Mouse (Mus musculus) fibroblast of lung, adult 2 months (primary cell): Measurements from ENCODE around the gene Crybb1.

Experiments
- DNase-seq: peaks from one replicate; pipeline ENCODE4 v3.0.0-alpha.2; 2011; ENCODE audit warnings: low read depth

Gene Crybb1

GRCm38 (mm10) chr5:112286608-112286983, 31.0 kb downstream of the Crybb1 start:
- no peak for DNase-seq

- no peak for DNase-seq
Observed at GRCm38 (mm10) chr5:112286984-112287641, 31.5 kb downstream of the Crybb1 start.

GRCm38 (mm10) chr5:112287652-112288051, 32.0 kb downstream of the Crybb1 start:
- no peak for DNase-seq

GRCm38 (mm10) chr5:112288193-112289141, 32.9 kb downstream of the Crybb1 start:
- DNase-seq: no peak

GRCm38 (mm10) chr5:112289236-112289635, 33.6 kb downstream of the Crybb1 start:
- no peak for DNase-seq

- no peak for DNase-seq
Observed at GRCm38 (mm10) chr5:112289819-112290535, 34.4 kb downstream of the Crybb1 start.

- no peak for DNase-seq
Observed at GRCm38 (mm10) chr5:112290536-112290880, 34.9 kb downstream of the Crybb1 start.

- DNase-seq: no peak
Observed at GRCm38 (mm10) chr5:112291866-112292265, 36.3 kb downstream of the Crybb1 start.

- no peak for DNase-seq
Observed at GRCm38 (mm10) chr5:112292343-112292980, 36.8 kb downstream of the Crybb1 start.

- DNase-seq: no peak
Observed at GRCm38 (mm10) chr5:112293800-112294199, 38.2 kb downstream of the Crybb1 start.

- DNase-seq: no peak
Observed at GRCm38 (mm10) chr5:112294696-112295095, 39.1 kb downstream of the Crybb1 start.

GRCm38 (mm10) chr5:112295162-112295561, 39.5 kb downstream of the Crybb1 start:
- DNase-seq: no peak

- DNase-seq: no peak
Observed at GRCm38 (mm10) chr5:112295564-112295963, 39.9 kb downstream of the Crybb1 start.

GRCm38 (mm10) chr5:112296404-112297181, 41.0 kb downstream of the Crybb1 start:
- no peak for DNase-seq

- DNase-seq: no peak
Observed at GRCm38 (mm10) chr5:112297257-112297656, 41.6 kb downstream of the Crybb1 start.

GRCm38 (mm10) chr5:112298226-112298988, 42.8 kb downstream of the Crybb1 start:
- DNase-seq: no peak

- no peak for DNase-seq
Observed at GRCm38 (mm10) chr5:112299399-112299798, 43.8 kb downstream of the Crybb1 start.

- DNase-seq: no peak
Observed at GRCm38 (mm10) chr5:112300112-112300511, 44.5 kb downstream of the Crybb1 start.

GRCm38 (mm10) chr5:112300721-112301308, 45.2 kb downstream of the Crybb1 start:
- DNase-seq: no peak

- no peak for DNase-seq
Observed at GRCm38 (mm10) chr5:112301694-112302093, 46.1 kb downstream of the Crybb1 start.
